Comparison of ENCODE assay signal across 13 mouse cellular contexts in genomic region chr19:46481352-46481751, GRCm38 (mm10). TPM values are rescaled to one million over a fixed set of nuclear protein-coding genes. Genes with fewer than 3 reads are reported as not detected.
DNase-seq lines count a peak whose midpoint lies in the region; ATAC-seq and TF ChIP-seq lines count a peak whose summit lies in the region.
"Had no signal": no experiment of that assay in that cellular context is flagged by ENCODE, and none has a peak within 500 bp of the region (broad histone marks: within the 10 kb centered on the region; RNA-seq: fewer than 3 reads in every experiment).

No protein-coding gene starts in this region.

- H3K9me3 ChIP-seq in kidney, embryonic 15.5 days (replicated peaks): no peaks in the 10 kb centered on the region
- no peaks in the 10 kb centered on the region for H3K9me3 ChIP-seq in embryonic facial prominence, embryonic 12.5 days
- no peaks in the 10 kb centered on the region for H3K9me3 ChIP-seq in midbrain, embryonic 15.5 days
- H3K9me3 ChIP-seq: limb, embryonic 15.5 days; neural tube, embryonic 12.5 days had no signal

- ATAC-seq in kidney, embryonic 15.5 days (replicated peaks; ENCODE audit: low FRiP score): no peak
- no peak for ATAC-seq in embryonic facial prominence, embryonic 12.5 days (ENCODE audit: insufficient number of reproducible peaks, insufficient read depth, low FRiP score, low TSS enrichment)
- no peak for ATAC-seq in midbrain, embryonic 15.5 days (replicated peaks)

- H3K4me2 ChIP-seq in kidney, embryonic 15.5 days: no peak overlapping the region
- no peak overlapping the region for H3K4me2 ChIP-seq in embryonic facial prominence, embryonic 12.5 days (replicated peaks)
- H3K4me2 ChIP-seq in midbrain, embryonic 15.5 days: no peak overlapping the region
- H3K4me2 ChIP-seq: limb, embryonic 15.5 days; neural tube, embryonic 12.5 days had no signal

- no peak overlapping the region for H3K9ac ChIP-seq in kidney, embryonic 15.5 days
- no peak overlapping the region for H3K9ac ChIP-seq in embryonic facial prominence, embryonic 12.5 days
- no peak overlapping the region for H3K9ac ChIP-seq in midbrain, embryonic 15.5 days
- H3K9ac ChIP-seq: limb, embryonic 15.5 days; neural tube, embryonic 12.5 days had no signal

- H3K4me3 ChIP-seq in kidney, embryonic 15.5 days (replicated peaks): no peak overlapping the region
- no peak overlapping the region for H3K4me3 ChIP-seq in kidney, adult 2 months (ENCODE audit: insufficient read depth, low read depth, low read length)
- H3K4me3 ChIP-seq in embryonic facial prominence, embryonic 12.5 days: no peak overlapping the region
- no peak overlapping the region for H3K4me3 ChIP-seq in embryonic fibroblast, embryonic 13.5 days (ENCODE audit: insufficient read depth, low read length)
- no peak overlapping the region for H3K4me3 ChIP-seq in midbrain, embryonic 15.5 days
- no peak overlapping the region for H3K4me3 ChIP-seq in thymus, adult 2 months (ENCODE audit: control insufficient read depth, insufficient read depth, low read length)
- H3K4me3 ChIP-seq: limb, embryonic 15.5 days; neural tube, embryonic 12.5 days had no signal

- DNase-seq in kidney, adult 2 months: no peak
- no peak for DNase-seq in thymus, adult 2 months
- no peak for DNase-seq in cerebellum, adult 8-10 months
- DNase-seq: adrenal gland, adult 2 months; heart, postnatal 14 days; kidney, adult 8-10 months had no signal

- 50% methylated on average over 3 of the region's 3 CpGs for WGBS in kidney, embryonic 15.5 days
- WGBS in kidney, adult 2 months: 63% methylated on average over 3 of the region's 3 CpGs
- 21% methylated on average over 3 of the region's 3 CpGs for WGBS in embryonic facial prominence, embryonic 12.5 days
- 7% methylated on average over 3 of the region's 3 CpGs for WGBS in midbrain, embryonic 15.5 days
- WGBS in thymus, adult 2 months: 92% methylated on average over 3 of the region's 3 CpGs

- H3K27ac ChIP-seq in kidney, embryonic 15.5 days: peak overlapping the region; percentile 92
- no peak overlapping the region for H3K27ac ChIP-seq in kidney, adult 2 months (ENCODE audit: insufficient read depth, low read depth, low read length)
- H3K27ac ChIP-seq in embryonic facial prominence, embryonic 12.5 days: peak overlapping the region; percentile 64
- 0 out of 2 replicates have a peak overlapping the region, but pooled peaks have one; percentile 3 for H3K27ac ChIP-seq in embryonic fibroblast, embryonic 13.5 days (ENCODE audit: insufficient read depth, low read length)
- H3K27ac ChIP-seq in midbrain, embryonic 15.5 days: peak overlapping the region; percentile 54
- no peak overlapping the region for H3K27ac ChIP-seq in thymus, adult 2 months (ENCODE audit: control insufficient read depth, insufficient read depth, low read length)
- H3K27ac ChIP-seq: limb, embryonic 15.5 days; neural tube, embryonic 12.5 days had no signal

- peaks cover 31% of the 10 kb centered on the region for H3K36me3 ChIP-seq in kidney, embryonic 15.5 days
- no peaks in the 10 kb centered on the region for H3K36me3 ChIP-seq in kidney, adult 2 months (ENCODE audit: control insufficient read depth, insufficient read depth, low read length)
- peaks cover 57% of the 10 kb centered on the region for H3K36me3 ChIP-seq in embryonic facial prominence, embryonic 12.5 days
- H3K36me3 ChIP-seq in midbrain, embryonic 15.5 days (replicated peaks): no peaks in the 10 kb centered on the region
- H3K36me3 ChIP-seq in thymus, adult 2 months (ENCODE audit: control insufficient read depth, insufficient read depth, low read length): no peaks in the 10 kb centered on the region

- no peak for TF ChIP-seq POLR2A in kidney, adult 2 months (IDR thresholded peaks at IDR 0.05; ENCODE audit: low read depth, low read length)
- no peak for TF ChIP-seq POLR2A in embryonic fibroblast, embryonic 13.5 days (IDR thresholded peaks at IDR 0.05; ENCODE audit: low read depth, low read length)
- TF ChIP-seq POLR2A in thymus, adult 2 months (IDR thresholded peaks at IDR 0.05; ENCODE audit: control insufficient read depth, extremely low read depth, insufficient read depth, low read length, poor library complexity): no peak

- H3K27me3 ChIP-seq in kidney, embryonic 15.5 days: no peaks in the 10 kb centered on the region
- H3K27me3 ChIP-seq in kidney, adult 2 months (replicated peaks; ENCODE audit: control insufficient read depth, insufficient read depth, low read length): no peaks in the 10 kb centered on the region
- H3K27me3 ChIP-seq in embryonic facial prominence, embryonic 12.5 days: no peaks in the 10 kb centered on the region
- no peaks in the 10 kb centered on the region for H3K27me3 ChIP-seq in midbrain, embryonic 15.5 days (replicated peaks)
- no peaks in the 10 kb centered on the region for H3K27me3 ChIP-seq in thymus, adult 2 months (ENCODE audit: control insufficient read depth, insufficient read depth, low read length)
- H3K27me3 ChIP-seq: CH12.LX; limb, embryonic 15.5 days; neural tube, embryonic 12.5 days had no signal

- peaks cover 98% of the 10 kb centered on the region for H3K4me1 ChIP-seq in kidney, embryonic 15.5 days
- peaks cover 41% of the 10 kb centered on the region for H3K4me1 ChIP-seq in kidney, adult 2 months (ENCODE audit: control insufficient read depth, insufficient read depth, low read length)
- H3K4me1 ChIP-seq in embryonic facial prominence, embryonic 12.5 days: peaks cover 64% of the 10 kb centered on the region
- peaks cover 32% of the 10 kb centered on the region for H3K4me1 ChIP-seq in embryonic fibroblast, embryonic 13.5 days (ENCODE audit: control insufficient read depth, insufficient read depth, low read length)
- peaks cover 39% of the 10 kb centered on the region for H3K4me1 ChIP-seq in midbrain, embryonic 15.5 days
- peaks cover 29% of the 10 kb centered on the region for H3K4me1 ChIP-seq in thymus, adult 2 months (replicated peaks; ENCODE audit: control insufficient read depth, insufficient read depth, low read length)

- TF ChIP-seq CTCF in kidney, adult 2 months (conservative IDR thresholded peaks at IDR 0.05; ENCODE audit: insufficient read depth, insufficient read length, low read depth, low read length): no peak
- no peak for TF ChIP-seq CTCF in embryonic fibroblast, embryonic 13.5 days (IDR thresholded peaks at IDR 0.05; ENCODE audit: borderline replicate concordance, insufficient read depth, low read length)
- no peak for TF ChIP-seq CTCF in thymus, adult 2 months (IDR thresholded peaks at IDR 0.05; ENCODE audit: borderline replicate concordance, control insufficient read depth, extremely low read depth, insufficient read depth, low read length, poor library complexity)

RNA-seq across cellular contexts. Expression of gene Trim8, which starts 20.1 kb away (rescaled TPM):
- 24.6 and 28.7 TPM in 2 replicates for polyA plus RNA-seq in kidney, embryonic 15.5 days (2015; fragmentation: Nextera tagmentation; extraction: Ambion mirVana)
- polyA plus RNA-seq in kidney, adult 2 months (2012; rRNA removed): 41.3 and 43.6 TPM in 2 replicates
- 22.4 and 23.5 TPM in 2 replicates for polyA plus RNA-seq in embryonic facial prominence, embryonic 12.5 days (2016; fragmentation: Nextera tagmentation; extraction: Ambion mirVana)
- polyA plus RNA-seq in embryonic fibroblast, embryonic 13.5 days (2011; ENCODE audit: insufficient read length, low read depth, missing spikeins): 22.1 and 25.9 TPM in 2 replicates
- polyA plus RNA-seq in midbrain, embryonic 15.5 days (2015; fragmentation: Nextera tagmentation; extraction: Ambion mirVana): 29.9 and 30.5 TPM in 2 replicates
- 57.9 and 78.2 TPM in 2 replicates for polyA plus RNA-seq in thymus, adult 2 months (2012; rRNA removed)

Comparison
In these comparisons a context has a peak if more than half of its experiments do, and no peak if none do; other contexts are left out.
1. H3K27ac ChIP-seq: peak in kidney, embryonic 15.5 days (single experiment), embryonic facial prominence, embryonic 12.5 days (single experiment), embryonic fibroblast, embryonic 13.5 days (single experiment) and midbrain, embryonic 15.5 days (single experiment); none in kidney, adult 2 months (single experiment) and thymus, adult 2 months (single experiment).